Mouse (Mus musculus): Measurements from ENCODE around the gene Fam81a. TPM values are rescaled to one million over a fixed set of nuclear protein-coding genes. Genes with fewer than 3 reads are reported as not detected.

The Fam81a gene
- polyA plus RNA-seq, 1 experiment = 0.43 TPM

- H3K36me3 ChIP-seq (ENCODE audit: control insufficient read depth, insufficient read depth, low read length) = no peaks in the 10 kb centered on the region
- no peak overlapping the region for H3K4me3 ChIP-seq (ENCODE audit: control insufficient read depth, insufficient read depth, low read length)
- no peak for TF ChIP-seq CTCF (IDR thresholded peaks at IDR 0.05; ENCODE audit: borderline replicate concordance, control insufficient read depth, extremely low read depth, insufficient read depth, low read length, poor library complexity)
- DNase-seq = no peak
- 96% methylated on average over 5 of the region's 5 CpGs for WGBS
- H3K4me1 ChIP-seq (replicated peaks; ENCODE audit: control insufficient read depth, insufficient read depth, low read length) = no peaks in the 10 kb centered on the region
- H3K27ac ChIP-seq (ENCODE audit: control insufficient read depth, insufficient read depth, low read length) = no peak overlapping the region
- no peaks in the 10 kb centered on the region for H3K27me3 ChIP-seq (ENCODE audit: control insufficient read depth, insufficient read depth, low read length)
Observed at GRCm38 (mm10) chr9:70130786-70131185, 11.6 kb downstream of the Fam81a start.

GRCm38 (mm10) chr9:70111869-70112286, 30.5 kb downstream of the Fam81a start:
- no peaks in the 10 kb centered on the region for H3K36me3 ChIP-seq (ENCODE audit: control insufficient read depth, insufficient read depth, low read length)
- H3K4me3 ChIP-seq (ENCODE audit: control insufficient read depth, insufficient read depth, low read length) = no peak overlapping the region
- H3K27ac ChIP-seq (ENCODE audit: control insufficient read depth, insufficient read depth, low read length) = no peak overlapping the region
- no peaks in the 10 kb centered on the region for H3K27me3 ChIP-seq (ENCODE audit: control insufficient read depth, insufficient read depth, low read length)
- TF ChIP-seq POLR2A (IDR thresholded peaks at IDR 0.05; ENCODE audit: control insufficient read depth, extremely low read depth, insufficient read depth, low read length, poor library complexity) (no peak), CTCF (IDR thresholded peaks at IDR 0.05; ENCODE audit: borderline replicate concordance, control insufficient read depth, extremely low read depth, insufficient read depth, low read length, poor library complexity) (no peak)
- H3K4me1 ChIP-seq (replicated peaks; ENCODE audit: control insufficient read depth, insufficient read depth, low read length) = no peaks in the 10 kb centered on the region
- WGBS = 24% methylated on average over 10 of the region's 10 CpGs
- no peak for DNase-seq

DNA sequence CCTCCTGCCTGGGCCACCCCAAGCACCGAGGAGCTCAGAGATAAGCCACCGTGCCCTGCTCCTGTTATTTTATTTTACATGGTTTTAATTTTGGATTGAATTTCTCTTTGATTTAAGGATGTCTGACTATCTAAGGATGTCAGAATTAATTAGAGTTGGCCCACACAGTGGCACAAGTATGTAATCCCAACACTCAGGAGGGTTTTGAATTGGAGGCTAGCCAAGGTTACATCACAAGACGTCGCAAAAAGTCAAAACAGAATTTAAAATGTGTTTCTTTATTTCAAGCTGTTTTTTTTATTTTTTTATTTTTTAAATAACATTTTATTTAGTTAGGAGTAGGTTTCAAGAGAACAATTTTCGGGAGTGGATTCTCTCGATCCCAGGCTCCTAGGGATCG, 31.5 kb downstream of the Fam81a start:
- 83% methylated on average over 7 of the region's 7 CpGs for WGBS
- H3K4me3 ChIP-seq (ENCODE audit: control insufficient read depth, insufficient read depth, low read length) = no peak overlapping the region
- no peaks in the 10 kb centered on the region for H3K4me1 ChIP-seq (replicated peaks; ENCODE audit: control insufficient read depth, insufficient read depth, low read length)
- no peak for DNase-seq
- no peaks in the 10 kb centered on the region for H3K36me3 ChIP-seq (ENCODE audit: control insufficient read depth, insufficient read depth, low read length)
- no peaks in the 10 kb centered on the region for H3K27me3 ChIP-seq (ENCODE audit: control insufficient read depth, insufficient read depth, low read length)
- TF ChIP-seq CTCF (IDR thresholded peaks at IDR 0.05; ENCODE audit: borderline replicate concordance, control insufficient read depth, extremely low read depth, insufficient read depth, low read length, poor library complexity) (no peak), POLR2A (IDR thresholded peaks at IDR 0.05; ENCODE audit: control insufficient read depth, extremely low read depth, insufficient read depth, low read length, poor library complexity) (no peak)
- H3K27ac ChIP-seq (ENCODE audit: control insufficient read depth, insufficient read depth, low read length) = no peak overlapping the region

GRCm38 (mm10) chr9:70109279-70109678, 33.1 kb downstream of the Fam81a start:
- WGBS = 11% methylated on average over 3 of the region's 3 CpGs
- TF ChIP-seq POLR2A (IDR thresholded peaks at IDR 0.05; ENCODE audit: control insufficient read depth, extremely low read depth, insufficient read depth, low read length, poor library complexity) = no peak
- no peak for TF ChIP-seq CTCF (IDR thresholded peaks at IDR 0.05; ENCODE audit: borderline replicate concordance, control insufficient read depth, extremely low read depth, insufficient read depth, low read length, poor library complexity)
- DNase-seq = peak; percentile 60

DNA sequence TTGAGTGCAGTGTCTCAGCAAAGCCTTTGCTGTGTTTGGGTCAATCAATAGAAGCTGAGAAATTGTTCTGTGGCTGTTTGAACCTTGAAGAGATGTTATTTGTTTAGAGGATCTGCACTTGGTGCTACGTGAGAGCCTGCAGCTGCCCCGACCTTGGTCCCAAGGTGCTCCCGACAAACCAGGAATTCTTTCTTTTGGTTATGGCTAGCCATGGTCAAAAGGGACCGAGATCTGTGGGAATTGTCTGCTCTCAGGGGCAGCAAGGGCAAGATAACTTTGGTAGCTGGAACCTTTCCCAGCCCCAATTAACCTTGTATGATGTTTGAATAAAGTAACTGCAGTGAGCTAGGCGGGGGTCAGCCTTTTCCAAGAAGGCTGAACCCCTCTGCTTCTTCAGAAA, 34.2 kb downstream of the Fam81a start:
- 91% methylated on average over 5 of the region's 5 CpGs for WGBS
- no peak for DNase-seq
- Histone ChIP-seq H3K27me3 (ENCODE audit: control insufficient read depth, insufficient read depth, low read length) (no peaks in the 10 kb centered on the region), H3K36me3 (ENCODE audit: control insufficient read depth, insufficient read depth, low read length) (no peaks in the 10 kb centered on the region), H3K4me3 (ENCODE audit: control insufficient read depth, insufficient read depth, low read length) (no peak overlapping the region), H3K4me1 (replicated peaks; ENCODE audit: control insufficient read depth, insufficient read depth, low read length) (no peaks in the 10 kb centered on the region), H3K27ac (ENCODE audit: control insufficient read depth, insufficient read depth, low read length) (no peak overlapping the region)
- TF ChIP-seq CTCF (IDR thresholded peaks at IDR 0.05; ENCODE audit: borderline replicate concordance, control insufficient read depth, extremely low read depth, insufficient read depth, low read length, poor library complexity) (no peak), POLR2A (IDR thresholded peaks at IDR 0.05; ENCODE audit: control insufficient read depth, extremely low read depth, insufficient read depth, low read length, poor library complexity) (no peak)

More at GRCm38 (mm10) chr9:70109279-70109678, 33.1 kb downstream of the Fam81a start:
- H3K27me3 ChIP-seq (ENCODE audit: control insufficient read depth, insufficient read depth, low read length) = no peaks in the 10 kb centered on the region
- no peaks in the 10 kb centered on the region for H3K36me3 ChIP-seq (ENCODE audit: control insufficient read depth, insufficient read depth, low read length)
- no peak overlapping the region for H3K27ac ChIP-seq (ENCODE audit: control insufficient read depth, insufficient read depth, low read length)
- no peak overlapping the region for H3K4me3 ChIP-seq (ENCODE audit: control insufficient read depth, insufficient read depth, low read length)
- H3K4me1 ChIP-seq (replicated peaks; ENCODE audit: control insufficient read depth, insufficient read depth, low read length) = no peaks in the 10 kb centered on the region

- 73% methylated on average over 5 of the region's 5 CpGs for WGBS
- H3K4me3 ChIP-seq (ENCODE audit: control insufficient read depth, insufficient read depth, low read length) = no peak overlapping the region
- no peak for DNase-seq
- no peak overlapping the region for H3K27ac ChIP-seq (ENCODE audit: control insufficient read depth, insufficient read depth, low read length)
- no peaks in the 10 kb centered on the region for H3K36me3 ChIP-seq (ENCODE audit: control insufficient read depth, insufficient read depth, low read length)
- H3K4me1 ChIP-seq (replicated peaks; ENCODE audit: control insufficient read depth, insufficient read depth, low read length) = no peaks in the 10 kb centered on the region
- no peak for TF ChIP-seq CTCF (IDR thresholded peaks at IDR 0.05; ENCODE audit: borderline replicate concordance, control insufficient read depth, extremely low read depth, insufficient read depth, low read length, poor library complexity)
- TF ChIP-seq POLR2A (IDR thresholded peaks at IDR 0.05; ENCODE audit: control insufficient read depth, extremely low read depth, insufficient read depth, low read length, poor library complexity) = no peak
- H3K27me3 ChIP-seq (ENCODE audit: control insufficient read depth, insufficient read depth, low read length) = no peaks in the 10 kb centered on the region
Observed at GRCm38 (mm10) chr9:70105573-70105972, 36.8 kb downstream of the Fam81a start.

- no peak for TF ChIP-seq CTCF (IDR thresholded peaks at IDR 0.05; ENCODE audit: borderline replicate concordance, control insufficient read depth, extremely low read depth, insufficient read depth, low read length, poor library complexity)
- TF ChIP-seq POLR2A (IDR thresholded peaks at IDR 0.05; ENCODE audit: control insufficient read depth, extremely low read depth, insufficient read depth, low read length, poor library complexity) = no peak
- 86% methylated on average over 8 of the region's 8 CpGs for WGBS
- no peak for DNase-seq
Observed at GRCm38 (mm10) chr9:70103106-70103505, 39.3 kb downstream of the Fam81a start.

More at GRCm38 (mm10) chr9:70103106-70103505, 39.3 kb downstream of the Fam81a start:
- Histone ChIP-seq H3K27ac (ENCODE audit: control insufficient read depth, insufficient read depth, low read length) (no peak overlapping the region), H3K27me3 (ENCODE audit: control insufficient read depth, insufficient read depth, low read length) (no peaks in the 10 kb centered on the region), H3K4me1 (replicated peaks; ENCODE audit: control insufficient read depth, insufficient read depth, low read length) (no peaks in the 10 kb centered on the region), H3K4me3 (ENCODE audit: control insufficient read depth, insufficient read depth, low read length) (no peak overlapping the region), H3K36me3 (ENCODE audit: control insufficient read depth, insufficient read depth, low read length) (no peaks in the 10 kb centered on the region)
